Mouse (Mus musculus) kidney, adult 2 months (tissue): ENCODE measurements at regions not wholly inside any gene's neighbourhood (a gene's known extent, or its start where the extent isn't known, plus 50 kb on each side); places are given as distances from the start of the nearest gene placed in this dataset.

Experiments used
- CTCF ChIP-seq: fragments of 200-500 bp; conservative IDR thresholded peaks from 2 replicates; pipeline ENCODE4 v1.5.1; 2011; ENCODE audit warnings: low read depth, mild to moderate bottlenecking, control low read depth, low read length, moderate library complexity, mixed read lengths; ENCODE audit not compliant: insufficient read depth, insufficient read length
- POLR2A ChIP-seq: fragments of 200-500 bp; IDR thresholded peaks from one replicate; pipeline ENCODE4 v1.6.1; 2011; ENCODE audit warnings: low read depth, low read length, control low read depth

GRCm38 (mm10) chr16:51880711-51881110 is 150.3 kb upstream of the Cblb start:
- TF ChIP-seq POLR2A (no peak), CTCF (no peak)
